Mouse (Mus musculus): ENCODE data around the gene Dnajc13. TPM values are rescaled to one million over a fixed set of nuclear protein-coding genes. Genes with fewer than 3 reads are reported as not detected.

The Dnajc13 gene
- polyA plus RNA-seq, 1 experiment: 107 TPM

DNA sequence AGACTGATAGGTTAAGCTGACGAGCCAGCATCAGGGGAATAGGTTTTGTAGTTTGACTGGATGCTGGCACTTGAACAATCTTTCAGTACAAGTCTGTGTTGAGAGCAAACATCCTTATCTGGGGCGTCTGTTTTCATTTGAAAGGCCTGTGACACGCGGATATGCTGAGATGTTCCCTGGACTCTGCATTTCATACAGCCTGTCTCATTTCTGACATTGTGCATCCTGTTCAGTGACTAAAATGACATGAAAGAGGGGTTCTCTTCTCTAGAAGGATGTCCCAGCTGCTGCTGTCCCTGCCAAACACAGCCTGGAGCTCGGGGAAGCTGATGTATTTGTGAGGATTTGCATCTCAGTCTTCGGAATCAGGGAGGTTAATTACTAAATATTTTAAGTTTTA is 155.2 kb downstream of the Dnajc13 start:
- Histone ChIP-seq H3K4me3 (ENCODE audit: insufficient read depth, low read length) (no peak overlapping the region), H3K27ac (ENCODE audit: insufficient read depth, low read length) (no peak overlapping the region), H3K4me1 (ENCODE audit: control insufficient read depth, insufficient read depth, low read length) (no peaks in the 10 kb centered on the region)
- TF ChIP-seq CTCF (IDR thresholded peaks at IDR 0.05; ENCODE audit: borderline replicate concordance, insufficient read depth, low read length): no peak
- TF ChIP-seq POLR2A (IDR thresholded peaks at IDR 0.05; ENCODE audit: low read depth, low read length): no peak

DNA sequence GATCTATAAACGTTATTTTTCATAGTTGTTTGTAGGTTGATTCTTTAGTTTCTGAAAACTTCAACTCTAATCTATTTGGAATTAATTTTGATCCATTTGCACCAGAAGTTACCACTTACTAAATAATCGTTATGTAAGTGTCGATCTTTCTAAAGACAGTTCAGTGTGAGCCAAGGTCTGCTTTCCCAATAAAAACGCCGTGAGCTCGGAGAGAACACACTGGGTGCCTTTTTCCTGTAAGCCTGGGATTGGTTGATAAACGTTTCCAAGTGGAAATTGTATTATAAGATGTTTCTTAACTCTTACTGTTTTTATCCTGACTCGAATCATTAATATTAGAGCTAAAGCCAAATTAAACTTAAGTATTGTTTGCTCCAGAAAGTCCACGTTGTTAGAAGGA is 155.8 kb downstream of the Dnajc13 start:
- H3K27ac ChIP-seq (ENCODE audit: insufficient read depth, low read length): no peak overlapping the region
- H3K4me1 ChIP-seq (ENCODE audit: control insufficient read depth, insufficient read depth, low read length): no peaks in the 10 kb centered on the region
- no peak for TF ChIP-seq POLR2A (IDR thresholded peaks at IDR 0.05; ENCODE audit: low read depth, low read length)
- no peak for TF ChIP-seq CTCF (IDR thresholded peaks at IDR 0.05; ENCODE audit: borderline replicate concordance, insufficient read depth, low read length)
- no peak overlapping the region for H3K4me3 ChIP-seq (ENCODE audit: insufficient read depth, low read length)

DNA sequence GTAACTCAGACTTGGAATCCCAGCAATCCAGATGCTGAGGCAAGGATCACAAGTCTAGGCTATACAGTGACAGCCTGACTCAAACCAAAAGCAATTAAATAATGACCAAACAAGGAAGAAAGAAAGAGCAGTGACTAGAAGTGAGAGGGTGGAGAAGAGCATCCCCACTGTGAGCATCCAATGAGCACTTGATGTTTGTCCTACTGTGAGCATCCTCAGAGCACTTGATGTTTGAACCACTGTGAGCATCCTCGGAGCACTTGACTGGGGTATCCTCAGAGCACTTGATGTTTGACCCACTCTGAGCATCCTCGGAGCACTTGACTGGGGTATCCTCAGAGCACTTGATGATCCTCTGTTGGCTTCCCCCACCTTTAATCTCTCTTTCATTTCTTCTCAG is 157.7 kb downstream of the Dnajc13 start:
- H3K4me3 ChIP-seq (ENCODE audit: insufficient read depth, low read length): no peak overlapping the region
- no peaks in the 10 kb centered on the region for H3K4me1 ChIP-seq (ENCODE audit: control insufficient read depth, insufficient read depth, low read length)
- H3K27ac ChIP-seq (ENCODE audit: insufficient read depth, low read length): no peak overlapping the region
- TF ChIP-seq CTCF (IDR thresholded peaks at IDR 0.05; ENCODE audit: borderline replicate concordance, insufficient read depth, low read length) (no peak), POLR2A (IDR thresholded peaks at IDR 0.05; ENCODE audit: low read depth, low read length) (no peak)

DNA sequence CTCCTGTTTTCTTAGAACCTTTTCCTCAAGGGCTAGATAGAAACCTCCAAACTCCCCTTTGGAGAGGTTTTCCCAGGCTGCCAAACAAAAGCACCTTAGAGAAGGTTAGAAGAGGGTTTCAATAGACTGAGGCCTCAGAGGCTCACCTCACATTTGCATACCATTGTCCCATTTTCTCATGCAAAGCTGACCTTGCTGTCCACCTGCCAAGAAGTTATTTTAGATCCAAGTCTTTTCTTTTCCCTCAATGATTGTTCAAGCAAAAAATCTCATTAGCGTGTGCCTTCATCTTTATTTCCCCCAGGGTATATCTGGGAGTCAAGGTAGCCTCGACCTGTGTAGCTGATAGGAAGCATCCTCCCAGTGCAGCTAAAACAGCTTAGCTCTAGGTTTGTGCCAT is 159.8 kb downstream of the Dnajc13 start:
- Histone ChIP-seq H3K27ac (ENCODE audit: insufficient read depth, low read length) (no peak overlapping the region), H3K4me1 (ENCODE audit: control insufficient read depth, insufficient read depth, low read length) (no peaks in the 10 kb centered on the region), H3K4me3 (ENCODE audit: insufficient read depth, low read length) (no peak overlapping the region)
- TF ChIP-seq POLR2A (IDR thresholded peaks at IDR 0.05; ENCODE audit: low read depth, low read length) (no peak), CTCF (IDR thresholded peaks at IDR 0.05; ENCODE audit: borderline replicate concordance, insufficient read depth, low read length) (no peak)

DNA sequence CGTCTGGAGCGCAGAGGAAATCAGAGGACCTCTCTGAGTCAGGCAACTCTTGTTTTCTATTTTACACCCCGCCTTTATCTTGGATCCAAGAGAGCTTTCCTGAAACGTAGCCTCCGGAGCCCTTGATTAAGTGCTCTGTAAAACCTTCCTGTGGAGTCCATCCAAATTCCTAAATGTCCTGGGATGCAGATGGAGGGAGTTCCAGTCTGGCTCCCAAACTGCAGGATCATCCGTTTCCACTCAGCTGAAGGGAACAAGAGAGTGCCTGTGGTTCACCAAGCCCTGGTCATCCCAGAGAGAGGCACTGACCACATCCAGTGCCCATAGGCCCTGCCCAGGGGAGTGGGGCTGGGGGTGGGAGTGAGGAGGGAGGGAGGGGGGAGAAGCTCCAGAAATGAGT is 160.4 kb downstream of the Dnajc13 start:
- no peak overlapping the region for H3K27ac ChIP-seq (ENCODE audit: insufficient read depth, low read length)
- no peak overlapping the region for H3K4me3 ChIP-seq (ENCODE audit: insufficient read depth, low read length)
- TF ChIP-seq POLR2A (IDR thresholded peaks at IDR 0.05; ENCODE audit: low read depth, low read length): no peak
- no peak for TF ChIP-seq CTCF (IDR thresholded peaks at IDR 0.05; ENCODE audit: borderline replicate concordance, insufficient read depth, low read length)
- H3K4me1 ChIP-seq (ENCODE audit: control insufficient read depth, insufficient read depth, low read length): no peaks in the 10 kb centered on the region

DNA sequence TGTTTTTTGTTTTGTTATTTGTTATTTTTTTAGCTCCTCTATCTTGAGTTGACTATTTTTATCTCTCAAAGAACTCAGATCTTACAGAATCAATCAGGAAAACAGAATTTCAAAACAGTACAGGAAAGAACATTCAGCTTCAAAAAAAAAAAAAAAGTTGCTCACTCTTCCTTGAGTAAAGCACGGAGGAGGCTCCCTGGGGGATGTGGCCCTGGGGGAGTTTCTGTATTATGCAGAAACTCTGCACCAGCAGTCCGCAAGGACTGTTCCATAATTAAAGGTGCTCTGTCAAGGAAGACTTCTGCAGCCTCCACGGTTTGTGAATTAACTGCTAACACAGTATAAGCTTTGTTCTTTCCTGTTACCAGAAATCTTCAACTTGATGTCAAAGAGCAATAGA is 161.3 kb downstream of the Dnajc13 start:
- no peak for TF ChIP-seq POLR2A (IDR thresholded peaks at IDR 0.05; ENCODE audit: low read depth, low read length)
- no peak for TF ChIP-seq CTCF (IDR thresholded peaks at IDR 0.05; ENCODE audit: borderline replicate concordance, insufficient read depth, low read length)
- H3K27ac ChIP-seq (ENCODE audit: insufficient read depth, low read length): no peak overlapping the region
- no peaks in the 10 kb centered on the region for H3K4me1 ChIP-seq (ENCODE audit: control insufficient read depth, insufficient read depth, low read length)

More for the DNA sequence above, 161.3 kb downstream of the Dnajc13 start:
- H3K4me3 ChIP-seq (ENCODE audit: insufficient read depth, low read length): no peak overlapping the region

Other genes starting within 250 kb of the Dnajc13 start
- gene Gm28305, start 222.3 kb downstream of the Dnajc13 start, polyA plus RNA-seq (2011; ENCODE audit: insufficient read length, low read depth, missing spikeins): not detected in 2 replicates
- 50.3 and 52.0 TPM in 2 replicates for gene Uba5, start 199.8 kb downstream of the Dnajc13 start, polyA plus RNA-seq (2011; ENCODE audit: insufficient read length, low read depth, missing spikeins)
- gene Acad11, start 199.6 kb downstream of the Dnajc13 start, polyA plus RNA-seq (2011; ENCODE audit: insufficient read length, low read depth, missing spikeins): 14.0 and 14.5 TPM in 2 replicates
- gene Ackr4, start 136.0 kb downstream of the Dnajc13 start, polyA plus RNA-seq (2011; ENCODE audit: insufficient read length, low read depth, missing spikeins): 0.74 TPM in 1 of 2 replicates, not detected in the other
- gene Acpp, start 74.8 kb upstream of the Dnajc13 start, polyA plus RNA-seq (2011; ENCODE audit: insufficient read length, low read depth, missing spikeins): 0.84 and 1.2 TPM in 2 replicates